Mouse (Mus musculus) MEL (cell line): ENCODE measurements around the gene Olfr935. TPM values are rescaled to one million over a fixed set of nuclear protein-coding genes. Genes with fewer than 3 reads are reported as not detected.

Source experiments
- DNase-seq: peaks from one replicate; pipeline ENCODE4 v3.0.0; 2011; ENCODE audit warnings: low read depth, low spot score
- H3K27ac ChIP-seq: 2 replicates; pipeline ENCODE4 v1.5.1; 2012; ENCODE audit warnings: low read depth, mild to moderate bottlenecking, control low read depth, low read length, moderate library complexity; ENCODE audit not compliant: control insufficient read depth
- H3K27me3 ChIP-seq, 2 experiments: fragments of 150-350 bp in 1 of 2; sonication (generic) in 1 of 2; 2 replicates each; pipeline ENCODE4 v1.6.1; 2012; ENCODE audit warnings: low read length in 2 of 2, mild to moderate bottlenecking in 2 of 2, improper control_type of control experiment in 1 of 2, moderate library complexity in 1 of 2; ENCODE audit not compliant: insufficient read depth in 2 of 2, control insufficient read depth in 1 of 2
- H3K36me3 ChIP-seq, 2 experiments: 2 replicates each; pipeline ENCODE4 v1.6.1; 2012 to 2014; ENCODE audit warnings: low read length in 2 of 2, improper control_type of control experiment in 1 of 2, inconsistent platforms in 1 of 2, mild to moderate bottlenecking in 1 of 2; ENCODE audit not compliant: insufficient read depth in 2 of 2, control insufficient read depth in 1 of 2
- H3K4me1 ChIP-seq, 2 experiments: fragments of 150-350 bp in 1 of 2; sonication (generic) in 1 of 2; 2 replicates each; pipeline ENCODE4 v1.6.1; 2012; ENCODE audit warnings: low read length in 2 of 2, improper control_type of control experiment in 1 of 2, mild to moderate bottlenecking in 1 of 2; ENCODE audit not compliant: insufficient read depth in 2 of 2, control insufficient read depth in 1 of 2
- H3K4me3 ChIP-seq, 2 experiments: fragments of 150-350 bp in 1 of 2; sonication (generic) in 1 of 2; 2 replicates each; pipeline ENCODE4 v1.5.1; 2012; ENCODE audit warnings: low read depth in 2 of 2, low read length in 2 of 2, mild to moderate bottlenecking in 2 of 2, moderate library complexity in 2 of 2, control low read depth in 1 of 2, improper control_type of control experiment in 1 of 2; ENCODE audit not compliant: control insufficient read depth in 1 of 2, insufficient read depth in 1 of 2
- H3K79me2 ChIP-seq: 2 replicates; pipeline ENCODE4 v1.6.1; 2012; ENCODE audit warnings: mild to moderate bottlenecking, low read length, moderate library complexity; ENCODE audit not compliant: control insufficient read depth, poor library complexity, insufficient read depth
- H3K9ac ChIP-seq: 2 replicates; pipeline ENCODE4 v1.6.1; 2012; ENCODE audit warnings: low read depth, mild to moderate bottlenecking, control low read depth, low read length, moderate library complexity; ENCODE audit not compliant: control insufficient read depth, poor library complexity, severe bottlenecking
- H3K9me3 ChIP-seq: fragments of 150-350 bp; sonication (generic); replicated peaks from 2 replicates; pipeline ENCODE4 v1.6.1; 2012; ENCODE audit warnings: mild to moderate bottlenecking, low read length, improper control_type of control experiment, moderate library complexity; ENCODE audit not compliant: insufficient read depth
- BHLHE40 ChIP-seq: IDR thresholded peaks from 2 replicates; pipeline ENCODE4 v1.6.1; 2012; ENCODE audit warnings: low read depth, mild to moderate bottlenecking, inconsistent platforms, low read length, improper control_type of control experiment, borderline replicate concordance
- CHD1 ChIP-seq: IDR thresholded peaks from 2 replicates; pipeline ENCODE4 v1.6.1; 2012; ENCODE audit warnings: low read depth, mild to moderate bottlenecking, inconsistent platforms, low read length, improper control_type of control experiment
- CHD2 ChIP-seq: IDR thresholded peaks from 2 replicates; pipeline ENCODE4 v1.6.1; 2011; ENCODE audit warnings: low read length, improper control_type of control experiment
- CTCF ChIP-seq, 3 experiments: IDR thresholded peaks in 2 of 3; conservative IDR thresholded peaks in 1 of 3; 2 replicates each; pipeline ENCODE4 v1.5.1; 2011 to 2012; ENCODE audit warnings: low read length in 3 of 3, low read depth in 2 of 3, mild to moderate bottlenecking in 2 of 3, improper control_type of control experiment in 1 of 3, inconsistent platforms in 1 of 3, mixed read lengths in 1 of 3, moderate library complexity in 1 of 3; ENCODE audit not compliant: control insufficient read depth in 1 of 3, insufficient read depth in 1 of 3, poor library complexity in 1 of 3, severe bottlenecking in 1 of 3
- E2F4 ChIP-seq: IDR thresholded peaks from 2 replicates; pipeline ENCODE4 v1.6.1; 2011; ENCODE audit warnings: low read depth, low read length, improper control_type of control experiment, borderline replicate concordance
- ELF1 ChIP-seq: IDR thresholded peaks from 2 replicates; pipeline ENCODE4 v1.6.1; 2014; ENCODE audit warnings: low read depth, mild to moderate bottlenecking, inconsistent platforms, low read length, improper control_type of control experiment, moderate library complexity
- EP300 ChIP-seq, 2 experiments: IDR thresholded peaks; 2 replicates each; pipeline ENCODE4 v1.6.1; 2011; ENCODE audit warnings: improper control_type of control experiment in 2 of 2, low read length in 2 of 2, low read depth in 1 of 2, mild to moderate bottlenecking in 1 of 2
- ETS1 ChIP-seq: IDR thresholded peaks from 2 replicates; pipeline ENCODE4 v1.6.1; 2012; ENCODE audit warnings: low read depth, mild to moderate bottlenecking, inconsistent platforms, low read length, improper control_type of control experiment, moderate library complexity
- GABPA ChIP-seq: IDR thresholded peaks from 2 replicates; pipeline ENCODE4 v1.6.1; 2012; ENCODE audit warnings: low read depth, mild to moderate bottlenecking, inconsistent platforms, low read length, improper control_type of control experiment, moderate library complexity
- GATA1 ChIP-seq: IDR thresholded peaks from 2 replicates; pipeline ENCODE4 v1.6.1; 2011; ENCODE audit warnings: low read depth, low read length, improper control_type of control experiment
- JUND ChIP-seq: IDR thresholded peaks from 2 replicates; pipeline ENCODE4 v1.6.1; 2011; ENCODE audit warnings: low read depth, mild to moderate bottlenecking, improper control_type of control experiment, low read length
- KAT2A ChIP-seq: conservative IDR thresholded peaks from 2 replicates; pipeline ENCODE4 v1.6.1; 2012; ENCODE audit warnings: low read depth, low read length, improper control_type of control experiment, inconsistent platforms
- MAFK ChIP-seq: IDR thresholded peaks from 2 replicates; pipeline ENCODE4 v1.6.1; 2011; ENCODE audit warnings: low read depth, mild to moderate bottlenecking, low read length, improper control_type of control experiment, borderline replicate concordance
- MAZ ChIP-seq: IDR thresholded peaks from 2 replicates; pipeline ENCODE4 v1.6.1; 2012; ENCODE audit warnings: low read depth, mild to moderate bottlenecking, inconsistent platforms, low read length, improper control_type of control experiment
- MXI1 ChIP-seq: IDR thresholded peaks from 2 replicates; pipeline ENCODE4 v1.6.1; 2011; ENCODE audit warnings: mild to moderate bottlenecking, low read depth, low read length, improper control_type of control experiment
- NELFE ChIP-seq: IDR thresholded peaks from 2 replicates; pipeline ENCODE4 v1.6.1; 2011; ENCODE audit warnings: low read depth, low read length, improper control_type of control experiment
- POLR2A ChIP-seq, 2 experiments: IDR thresholded peaks; 2 replicates each; pipeline ENCODE4 v1.6.1; 2011 to 2012; ENCODE audit warnings: low read length in 2 of 2, mild to moderate bottlenecking in 2 of 2, control low read depth in 1 of 2, improper control_type of control experiment in 1 of 2, low read depth in 1 of 2, moderate library complexity in 1 of 2; ENCODE audit not compliant: control insufficient read depth in 1 of 2, insufficient read depth in 1 of 2, poor library complexity in 1 of 2
- POLR2AphosphoS2 ChIP-seq: IDR thresholded peaks from 2 replicates; pipeline ENCODE4 v1.6.1; 2011; ENCODE audit warnings: low read length, improper control_type of control experiment
- POLR2AphosphoS5 ChIP-seq: IDR thresholded peaks from 2 replicates; pipeline ENCODE4 v1.6.1; 2012; ENCODE audit warnings: low read depth, borderline replicate concordance, mild to moderate bottlenecking, inconsistent platforms, low read length, moderate library complexity, mixed read lengths
- RCOR1 ChIP-seq: IDR thresholded peaks from 2 replicates; pipeline ENCODE4 v1.6.1; 2012; ENCODE audit warnings: low read depth, mild to moderate bottlenecking, inconsistent platforms, low read length, improper control_type of control experiment
- SIN3A ChIP-seq: IDR thresholded peaks from 2 replicates; pipeline ENCODE4 v1.6.1; 2012; ENCODE audit warnings: low read length, improper control_type of control experiment, inconsistent platforms
- TAL1 ChIP-seq: IDR thresholded peaks from 2 replicates; pipeline ENCODE4 v1.6.1; 2012; ENCODE audit warnings: mild to moderate bottlenecking, inconsistent platforms, low read length, moderate library complexity, mixed read lengths
- TCF12 ChIP-seq: IDR thresholded peaks from 2 replicates; pipeline ENCODE4 v1.6.1; 2014; ENCODE audit warnings: low read depth, mild to moderate bottlenecking, inconsistent platforms, low read length, improper control_type of control experiment, moderate library complexity
- UBTF ChIP-seq: IDR thresholded peaks from 2 replicates; pipeline ENCODE4 v1.6.1; 2012; ENCODE audit warnings: low read depth, mild to moderate bottlenecking, inconsistent platforms, low read length, improper control_type of control experiment, moderate library complexity, borderline replicate concordance; ENCODE audit not compliant: insufficient read depth
- ZKSCAN1 ChIP-seq: IDR thresholded peaks from 2 replicates; pipeline ENCODE4 v1.6.1; 2012; ENCODE audit warnings: low read depth, mild to moderate bottlenecking, inconsistent platforms, low read length, improper control_type of control experiment, moderate library complexity
- ZNF384 ChIP-seq: IDR thresholded peaks from 2 replicates; pipeline ENCODE4 v1.6.1; 2012; ENCODE audit warnings: low read depth, mild to moderate bottlenecking, inconsistent platforms, low read length, improper control_type of control experiment
- polyA plus RNA-seq, 2 experiments: library from polyadenylated mRNA; stranded (reverse) in 1 of 2; unstranded in 1 of 2; fragments of >175 nt in 1 of 2; fragments of >200 nt in 1 of 2; gene quantifications; 2 replicates each; pipeline versions ENCODE4 v1.2.1 to v1.2.4; 2012; ENCODE audit warnings: low replicate concordance in 2 of 2, low read depth in 1 of 2; ENCODE audit not compliant: insufficient read length in 2 of 2, insufficient read depth in 1 of 2, missing spikeins in 1 of 2
- total RNA-seq: library from RNA; depleted of rRNA; stranded (reverse); fragments of 300-350 nt; gene quantifications from 2 replicates; pipeline ENCODE4 v1.2.3, GENCODE M21; 2012; rRNA removed

Olfr935 gene
- total RNA-seq, result not detected in 2 replicates
- not detected for polyA plus RNA-seq

GRCm38 (mm10) chr9:38999583-38999982, at the start of gene Olfr935:
Gene Olfr935, minus strand, starts transcription at chr9:38999683.
- no peak within 1 kb of the TSS for H3K9ac ChIP-seq
- no peaks in the 10 kb centered on the region for H3K4me1 ChIP-seq
- no peaks in the 10 kb centered on the region for H3K27me3 ChIP-seq
- H3K4me3 ChIP-seq, result no peak within 1 kb of the TSS
- H3K79me2 ChIP-seq, result no peaks in the 10 kb centered on the region
- no peaks in the 10 kb centered on the region for H3K36me3 ChIP-seq
- H3K9me3 ChIP-seq, result no peaks in the 10 kb centered on the region
- no peak for TF ChIP-seq GABPA
- TF ChIP-seq ELF1, result no peak
- no peak for TF ChIP-seq TCF12
- no peak for TF ChIP-seq SIN3A
- TF ChIP-seq GATA1, result no peak
- no peak for TF ChIP-seq ZKSCAN1
- no peak for TF ChIP-seq CTCF (IDR thresholded peaks at IDR 0.05 in 2 of 3, conservative IDR thresholded peaks at IDR 0.05 in 1 of 3; ENCODE audit: control insufficient read depth in 1 of 3, insufficient read depth in 1 of 3, low read depth in 2 of 3, low read length in 3 of 3, poor library complexity in 1 of 3, severe bottlenecking in 1 of 3)
- no peak for TF ChIP-seq UBTF
- no peak for TF ChIP-seq NELFE
- no peak for TF ChIP-seq CHD1
- TF ChIP-seq MXI1, result no peak
- no peak for TF ChIP-seq CHD2
- TF ChIP-seq ZNF384, result no peak
- TF ChIP-seq MAFK, result no peak
- no peak for TF ChIP-seq BHLHE40
- TF ChIP-seq JUND, result no peak
- no peak for TF ChIP-seq POLR2AphosphoS5
- no peak for TF ChIP-seq POLR2A (IDR thresholded peaks at IDR 0.05; ENCODE audit: control insufficient read depth in 1 of 2, insufficient read depth in 1 of 2, low read depth in 1 of 2, low read length in 2 of 2, poor library complexity in 1 of 2)
- no peak for TF ChIP-seq MAZ
- TF ChIP-seq, all 39 proteins: peak for 0
- no peak for DNase-seq
- no peak within 1 kb of the TSS for H3K27ac ChIP-seq

- TF ChIP-seq RCOR1 (no peak), TCF12 (no peak), E2F4 (no peak), KAT2A (no peak), ETS1 (no peak), EP300 (IDR thresholded peaks at IDR 0.05; ENCODE audit: low read depth in 1 of 2, low read length in 2 of 2) (no peak), TAL1 (no peak), JUND (no peak), POLR2AphosphoS2 (no peak)
- H3K27ac ChIP-seq, result no peak within 1 kb of the TSS
- H3K27me3 ChIP-seq, result no peaks in the 10 kb centered on the region
- no peaks in the 10 kb centered on the region for H3K36me3 ChIP-seq
- no peaks in the 10 kb centered on the region for H3K79me2 ChIP-seq
- H3K4me1 ChIP-seq, result no peaks in the 10 kb centered on the region
- no peak for DNase-seq
- H3K9ac ChIP-seq, result no peak within 1 kb of the TSS
- H3K4me3 ChIP-seq, result no peak within 1 kb of the TSS
- no peaks in the 10 kb centered on the region for H3K9me3 ChIP-seq
Measured at GRCm38 (mm10) chr9:39023277-39023676, 23.8 kb upstream of the Olfr935 start, which contains the start of gene Olfr146. Gene Olfr146, minus strand, starts transcription at chr9:39023377.
